Mouse (Mus musculus) megakaryocyte, adult 5-6 weeks (primary cell): ENCODE data around the gene Acot7. TPM values are rescaled to one million over a fixed set of nuclear protein-coding genes. Genes with fewer than 3 reads are reported as not detected.

Source experiments
- ATAC-seq: 2 replicates; pipeline ENCODE4 v1.8.0; 2016; ENCODE audit warnings: mild to moderate bottlenecking, inconsistent platforms; ENCODE audit not compliant: poor library complexity, severe bottlenecking
- total RNA-seq, 2 experiments: library from RNA; stranded (forward) in 1 of 2; stranded (reverse) in 1 of 2; fragments of 153-499, 151-499 nt in 1 of 2; fragments of 221-1000, 200-1000 nt in 1 of 2; gene quantifications; 2 replicates each; pipeline versions ENCODE4 v1.2.3 to v1.2.4; 2015 to 2017

The Acot7 gene
- total RNA-seq (2015) (43.3 and 44.5 TPM in 2 replicates), total RNA-seq (2017) (40.1 and 43.3 TPM in 2 replicates)

- ATAC-seq: peak; percentile 83
Observed at GRCm38 (mm10) chr4:152177537-152178343, at the start of gene Acot7. Gene Acot7 (plus strand): TSS chr4:152178134.

GRCm38 (mm10) chr4:152128784-152129183 lies 49.1 kb upstream of the Acot7 start:
- no peak for ATAC-seq

- no peak for ATAC-seq
Observed at GRCm38 (mm10) chr4:152129395-152129930, 48.5 kb upstream of the Acot7 start.

- ATAC-seq: peak; percentile 47
Observed at GRCm38 (mm10) chr4:152130771-152131653, 46.9 kb upstream of the Acot7 start.

GRCm38 (mm10) chr4:152131809-152132771 lies 45.8 kb upstream of the Acot7 start:
- no peak for ATAC-seq

- no peak for ATAC-seq
Observed at GRCm38 (mm10) chr4:152132772-152133169, 45.2 kb upstream of the Acot7 start.

GRCm38 (mm10) chr4:152133213-152133612 lies 44.7 kb upstream of the Acot7 start:
- ATAC-seq: no peak

- ATAC-seq: peak; percentile 34; the same call in 1 of the 2 replicates
Observed at GRCm38 (mm10) chr4:152134507-152134906, 43.4 kb upstream of the Acot7 start.

- ATAC-seq: no peak
Observed at GRCm38 (mm10) chr4:152135363-152135762, 42.6 kb upstream of the Acot7 start.

- no peak for ATAC-seq
Observed at GRCm38 (mm10) chr4:152136112-152136875, 41.6 kb upstream of the Acot7 start.

- no peak for ATAC-seq
Observed at GRCm38 (mm10) chr4:152136876-152137250, 41.1 kb upstream of the Acot7 start.

- ATAC-seq: peak; percentile 86
Observed at GRCm38 (mm10) chr4:152138497-152139260, 39.3 kb upstream of the Acot7 start.

- peak; percentile 61 for ATAC-seq
Observed at GRCm38 (mm10) chr4:152140441-152140840, 37.5 kb upstream of the Acot7 start.

- ATAC-seq: no peak
Observed at GRCm38 (mm10) chr4:152141521-152142135, 36.3 kb upstream of the Acot7 start.

GRCm38 (mm10) chr4:152143632-152144031 lies 34.3 kb upstream of the Acot7 start:
- ATAC-seq: no peak

GRCm38 (mm10) chr4:152145473-152145872 lies 32.5 kb upstream of the Acot7 start:
- no peak for ATAC-seq

- ATAC-seq: no peak
Observed at GRCm38 (mm10) chr4:152146033-152146827, 31.7 kb upstream of the Acot7 start.
